Mouse (Mus musculus) skeletal muscle tissue, adult 2 months (tissue): ENCODE measurements around the gene Slc25a43.
"Not testable (repeated sequence)": the region's sequence is repeated elsewhere in the genome, so short reads cannot be mapped to it uniquely, and the experiment has no call there.

ENCODE experiments used
- DNase-seq: peaks from one replicate; pipeline ENCODE4 v3.0.0-alpha.2; 2012; ENCODE audit warnings: low read depth, low spot score

Slc25a43 gene

DNA sequence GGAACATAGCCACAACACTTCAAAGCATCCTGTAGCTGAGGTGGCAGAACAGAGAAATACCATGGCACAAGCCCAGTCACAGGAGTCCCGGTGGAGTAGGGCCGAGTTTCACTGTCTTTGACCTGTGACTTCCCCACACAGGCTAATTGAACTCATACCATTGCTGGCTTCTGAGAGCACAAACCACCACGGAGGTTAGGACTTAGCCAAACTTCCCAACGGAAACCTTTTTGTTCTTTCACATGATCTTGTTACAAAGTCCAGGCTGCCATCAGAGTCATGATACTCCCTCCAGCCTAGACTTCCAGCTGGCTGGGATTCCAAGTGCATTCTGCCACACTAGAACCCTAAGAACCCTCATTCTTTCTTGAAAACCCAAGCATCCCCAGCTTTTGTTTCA lies 34.2 kb downstream of the Slc25a43 start:
- DNase-seq: no peak

DNA sequence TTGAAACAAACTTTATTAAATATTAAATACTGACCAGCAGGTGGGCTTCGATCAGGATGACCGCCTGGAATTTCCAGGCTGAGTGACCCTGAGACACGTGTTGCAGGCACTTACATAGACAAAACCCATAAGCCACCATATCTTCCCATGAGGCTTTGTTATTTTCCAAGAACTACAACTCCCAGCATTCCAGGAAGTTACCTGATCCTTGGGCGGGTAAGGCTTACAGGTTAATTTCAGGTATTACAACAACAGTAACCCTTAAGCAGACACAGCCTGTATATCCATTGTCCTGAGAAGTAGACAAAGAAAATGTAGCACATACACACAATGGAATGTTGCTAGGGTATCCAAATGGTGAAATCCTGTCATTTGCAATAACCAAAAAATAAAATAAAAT lies 45.9 kb downstream of the Slc25a43 start:
- no peak for DNase-seq

GRCm38 (mm10) chrX:36794571-36794970 lies 51.1 kb downstream of the Slc25a43 start:
- DNase-seq: no peak

GRCm38 (mm10) chrX:36795424-36796162 lies 52.1 kb downstream of the Slc25a43 start, which contains the start of gene Slc25a5:
TSS of gene Slc25a5 (plus strand) at chrX:36795651.
- DNase-seq: peak; percentile 89

- DNase-seq: peak; percentile 82
Measured at GRCm38 (mm10) chrX:36796163-36796581, 52.7 kb downstream of the Slc25a43 start.

- DNase-seq: not testable (repeated sequence)
Measured at GRCm38 (mm10) chrX:36796734-36797133, 53.3 kb downstream of the Slc25a43 start.

- DNase-seq: no peak
Measured at GRCm38 (mm10) chrX:36799131-36799879, 55.8 kb downstream of the Slc25a43 start.

DNA sequence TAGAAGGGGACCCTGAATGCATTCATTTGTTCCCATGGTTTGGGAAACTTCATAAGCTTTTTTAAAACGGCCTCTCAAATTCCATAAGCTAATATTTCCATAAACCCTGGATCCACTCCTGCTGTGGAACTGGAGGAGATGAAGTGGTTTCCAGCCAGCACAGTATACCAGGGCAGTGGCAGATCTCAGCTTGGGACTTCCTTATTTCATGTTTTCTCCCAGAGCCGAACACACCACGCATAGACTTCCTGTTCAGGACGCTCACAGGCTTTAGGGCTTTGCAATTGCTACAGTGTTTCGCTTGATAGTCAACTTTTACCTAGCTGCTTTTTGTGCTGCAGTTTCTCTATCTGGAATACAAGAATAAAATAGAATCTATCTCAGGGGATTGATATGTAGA lies 59.7 kb downstream of the Slc25a43 start:
- DNase-seq: no peak

DNA sequence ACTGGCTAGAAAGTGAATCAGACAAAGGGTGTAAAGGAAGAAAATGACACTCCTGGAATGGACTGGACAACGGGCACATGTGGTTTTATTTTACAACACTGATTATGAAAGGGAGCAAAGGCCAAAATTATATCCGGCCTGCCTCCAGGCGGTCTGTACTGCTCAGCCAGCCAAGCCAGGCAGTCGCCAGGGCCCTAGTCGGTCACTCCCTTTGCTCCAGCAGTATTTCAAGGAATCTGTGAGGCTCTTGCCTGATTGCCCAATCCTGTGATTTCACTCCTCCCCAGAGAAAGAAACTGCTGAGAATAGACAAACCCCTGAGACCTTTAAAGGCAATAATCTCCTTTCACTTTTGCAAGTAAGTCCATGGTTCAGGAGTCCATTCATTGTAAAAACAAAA lies 60.7 kb downstream of the Slc25a43 start:
- DNase-seq: peak; percentile 62

DNA sequence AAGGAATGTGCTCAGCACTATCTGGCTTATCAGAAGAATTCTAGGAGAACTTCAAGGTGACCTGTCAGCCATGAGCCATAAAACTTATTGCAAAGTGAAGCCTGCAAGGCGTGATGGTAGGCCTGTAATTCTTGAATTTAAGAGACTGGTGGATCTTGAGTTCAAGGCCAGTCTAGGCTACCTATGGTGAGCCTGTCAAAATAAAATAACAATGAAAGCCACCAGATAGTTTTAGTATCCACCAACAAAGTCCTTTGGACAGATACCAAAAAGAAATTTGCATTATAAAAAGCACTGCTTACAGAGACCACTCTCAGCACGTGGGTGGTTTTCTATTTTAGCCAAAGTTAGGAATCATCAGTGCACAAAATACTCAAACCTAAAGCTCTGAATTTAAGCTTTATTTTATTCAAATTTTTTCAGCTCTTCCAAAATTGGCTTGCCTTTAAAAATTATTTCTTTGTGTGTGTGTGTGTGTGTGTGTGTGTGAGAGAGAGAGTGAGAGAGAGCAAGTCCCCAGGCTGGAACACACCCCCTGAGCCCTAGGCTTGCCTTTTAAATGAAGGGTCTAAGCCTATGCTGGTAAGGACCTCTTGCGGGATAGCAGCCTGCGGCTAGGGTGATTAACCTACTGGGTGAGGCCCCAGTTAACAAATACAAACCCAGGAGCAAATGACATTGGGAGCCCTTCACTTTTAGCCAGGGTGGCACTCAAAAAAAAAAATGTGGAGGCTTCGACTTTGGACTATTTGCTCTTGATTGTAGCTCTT lies 62.2 kb downstream of the Slc25a43 start:
- DNase-seq: no peak

DNA sequence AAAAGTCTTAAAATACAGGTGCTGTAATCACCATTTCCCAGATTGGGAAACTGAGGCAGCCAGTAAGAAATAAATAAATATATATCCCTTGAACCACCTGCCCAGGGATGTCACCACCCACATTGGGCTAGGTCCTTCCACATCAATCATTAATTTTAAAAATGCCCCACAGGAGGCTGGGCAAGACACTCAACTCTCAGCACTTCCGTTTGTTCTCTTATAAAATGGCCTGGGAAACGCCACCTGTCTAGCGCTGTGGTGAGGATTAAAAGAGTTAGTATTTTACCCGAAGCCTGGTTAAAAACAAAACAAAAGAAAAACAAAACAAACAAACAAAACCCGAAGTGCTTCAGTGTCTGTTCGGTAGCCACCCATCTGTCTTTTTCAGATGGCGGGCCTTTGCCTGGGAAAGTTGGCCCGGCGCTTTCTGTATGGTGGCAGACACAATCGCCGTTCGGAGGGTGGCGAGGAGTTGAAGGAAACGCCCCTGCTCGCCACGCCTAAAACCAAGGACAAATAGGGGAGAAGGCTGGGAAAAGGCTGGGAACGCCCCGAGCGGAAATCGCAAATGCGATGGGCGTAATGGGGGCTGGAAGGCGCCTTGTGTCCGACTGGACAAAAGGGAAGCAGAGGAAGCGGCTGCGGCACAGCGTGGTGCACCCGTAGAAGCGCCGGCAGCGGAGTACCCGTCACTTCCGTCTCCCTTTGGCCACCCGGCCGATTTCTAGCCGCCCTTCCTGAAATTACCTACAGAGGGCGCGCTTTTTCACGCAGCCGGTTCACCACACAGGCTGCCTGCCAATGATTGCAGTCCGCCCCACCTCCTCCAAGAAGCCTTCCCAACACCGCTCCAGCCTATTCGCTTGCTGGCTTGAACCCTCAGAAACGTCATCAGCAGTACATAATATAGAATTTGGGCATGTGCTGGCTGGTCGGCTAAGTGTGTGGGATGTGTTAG lies 64.2 kb downstream of the Slc25a43 start:
- DNase-seq: peak; percentile 87

DNA sequence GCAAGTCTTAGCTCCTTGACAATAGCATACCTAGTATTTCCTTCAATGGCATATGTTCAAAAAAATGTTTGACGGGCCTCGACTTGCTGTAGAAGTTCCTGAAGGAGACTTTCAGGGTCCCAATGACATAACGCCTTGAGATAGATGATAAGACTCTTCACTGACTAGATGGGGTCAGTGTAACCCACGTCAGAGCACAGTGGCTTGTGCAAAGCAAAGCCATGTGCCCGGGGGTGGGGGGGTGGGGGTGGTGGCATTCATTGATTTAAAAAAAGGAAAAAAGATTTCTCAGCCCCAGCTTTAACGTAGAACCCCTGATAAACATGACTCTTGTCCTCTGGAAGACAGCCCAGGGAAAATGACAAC lies 64.8 kb downstream of the Slc25a43 start:
- DNase-seq: no peak

- DNase-seq: no peak
Measured at GRCm38 (mm10) chrX:36811377-36811776, 67.9 kb downstream of the Slc25a43 start.

- no peak for DNase-seq
Measured at GRCm38 (mm10) chrX:36814161-36814836, 70.8 kb downstream of the Slc25a43 start.

DNA sequence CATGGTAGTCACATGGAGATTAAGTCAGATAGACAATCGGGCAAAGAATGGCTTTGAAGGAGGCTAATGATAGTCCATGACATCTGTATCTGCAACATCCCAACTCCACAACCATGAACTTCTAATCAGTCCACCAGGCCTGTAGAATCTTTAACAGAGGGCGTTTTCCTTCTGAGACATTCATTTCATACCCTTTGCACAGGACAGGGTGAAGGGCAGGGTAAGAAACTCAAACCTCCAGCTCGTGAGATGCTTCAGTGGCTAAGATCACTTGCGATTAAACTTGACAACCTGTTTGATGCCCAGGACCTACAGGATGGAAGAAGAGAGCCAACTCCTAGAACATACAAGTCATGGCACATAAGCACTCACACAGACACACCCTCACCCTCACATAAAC lies 71.6 kb downstream of the Slc25a43 start:
- DNase-seq: no peak

DNA sequence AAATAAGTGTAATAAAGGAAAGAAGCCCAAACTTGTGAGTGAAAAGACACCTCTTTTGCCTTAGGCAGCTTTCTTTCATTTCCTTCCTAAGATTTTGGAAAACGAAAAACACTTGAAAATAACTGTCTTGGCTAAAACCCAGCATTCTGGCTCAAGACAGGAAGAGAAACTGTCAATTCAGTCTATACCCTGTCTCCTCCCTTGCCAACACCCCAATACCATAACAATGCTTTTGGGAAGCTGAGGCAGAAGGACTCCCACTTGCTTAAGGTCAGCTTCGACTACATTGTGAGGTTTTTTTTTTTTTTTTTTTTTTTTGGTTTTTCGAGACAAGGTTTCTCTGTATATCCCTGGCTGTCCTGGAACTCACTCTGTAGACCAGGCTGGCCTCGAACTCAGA lies 72.0 kb downstream of the Slc25a43 start:
- no peak for DNase-seq

DNA sequence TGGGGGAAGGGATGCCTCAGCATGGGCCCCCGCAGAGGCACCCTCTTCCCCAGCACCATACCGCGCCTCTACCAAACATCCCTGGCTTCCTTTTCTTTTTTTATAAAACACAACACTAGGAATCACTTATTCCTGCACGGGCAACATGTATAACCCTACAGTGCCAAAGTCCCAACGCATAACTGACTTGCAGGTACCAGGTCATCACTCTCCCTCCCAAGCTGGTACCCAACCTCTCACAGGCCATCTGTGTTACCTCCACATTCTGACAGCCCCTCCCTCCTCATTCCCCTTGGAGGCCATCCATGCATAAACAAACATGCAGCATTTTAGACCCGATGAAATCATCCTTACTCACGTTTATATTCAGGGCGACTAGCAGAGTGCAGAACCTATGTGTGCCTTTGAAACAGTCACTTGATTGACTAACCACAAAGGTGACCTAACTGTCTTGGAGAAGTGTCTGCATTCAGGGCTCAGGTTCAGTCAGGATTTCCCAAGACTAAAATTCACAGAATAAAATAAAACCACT lies 73.0 kb downstream of the Slc25a43 start:
- DNase-seq: no peak

DNA sequence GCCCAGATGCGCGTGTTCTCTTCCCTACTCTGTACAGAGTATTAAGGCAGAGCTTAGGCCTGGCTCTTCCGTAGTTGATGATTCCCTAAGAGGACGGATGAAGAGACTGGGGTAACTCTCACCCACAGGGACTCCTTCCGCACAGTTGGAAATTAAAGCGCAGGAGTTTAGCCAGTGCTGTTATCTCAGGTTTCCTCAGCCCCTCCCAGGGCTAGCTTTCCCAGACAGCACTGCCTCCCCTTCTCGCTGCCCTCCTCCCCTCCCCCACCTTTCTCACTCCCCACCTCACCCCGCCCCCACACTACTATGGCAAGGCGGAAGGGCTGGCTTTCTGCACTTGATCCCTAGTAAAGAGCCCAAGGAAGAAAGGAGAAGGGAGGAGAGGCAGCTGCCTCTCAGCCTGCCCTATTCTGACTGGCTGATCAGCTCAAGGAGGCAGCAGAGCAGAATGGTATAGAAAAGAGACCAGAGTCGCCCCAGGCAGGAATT lies 73.5 kb downstream of the Slc25a43 start:
- DNase-seq: no peak

GRCm38 (mm10) chrX:36819575-36819974 lies 76.1 kb downstream of the Slc25a43 start:
- no peak for DNase-seq

- no peak for DNase-seq
Measured at GRCm38 (mm10) chrX:36820201-36820600, 76.7 kb downstream of the Slc25a43 start.
